Mouse (Mus musculus) heart, embryonic 11.5 days (tissue): ENCODE data around the gene Rfx2. TPM values are rescaled to one million over a fixed set of nuclear protein-coding genes. Genes with fewer than 3 reads are reported as not detected.

Source experiments
- ATAC-seq: fragments of 200-750 bp; cut with Nextera tagmentation; replicated peaks from 2 replicates; pipeline ENCODE4 v1.8.0; 2017; ENCODE audit warnings: moderate library complexity; ENCODE audit not compliant: insufficient number of reproducible peaks, low FRiP score, low TSS enrichment
- H3K27ac ChIP-seq: fragments of 300-500 bp; sonication (generic); 2 replicates; pipeline ENCODE4 v1.5.1; 2014; ENCODE audit warnings: mild to moderate bottlenecking, low read depth, low read length
- H3K27me3 ChIP-seq: fragments of 300-500 bp; sonication (generic); 2 replicates; pipeline ENCODE4 v1.6.1; 2014; ENCODE audit warnings: mild to moderate bottlenecking, low read length, mixed read lengths; ENCODE audit not compliant: control insufficient read depth, insufficient read depth
- H3K36me3 ChIP-seq: fragments of 300-500 bp; sonication (generic); 2 replicates; pipeline ENCODE4 v1.6.1; 2014; ENCODE audit warnings: mild to moderate bottlenecking, low read length, moderate library complexity, mixed read lengths; ENCODE audit not compliant: control insufficient read depth, insufficient read depth
- H3K4me1 ChIP-seq: fragments of 300-500 bp; sonication (generic); 2 replicates; pipeline ENCODE4 v1.6.1; 2014; ENCODE audit warnings: low read length; ENCODE audit not compliant: control insufficient read depth, insufficient read depth
- H3K4me2 ChIP-seq: fragments of 300-500 bp; sonication (generic); 2 replicates; pipeline ENCODE4 v1.6.1; 2014; ENCODE audit warnings: mild to moderate bottlenecking, moderate library complexity
- H3K4me3 ChIP-seq: fragments of 300-500 bp; sonication (generic); 2 replicates; pipeline ENCODE4 v1.5.1; 2014; ENCODE audit warnings: low read depth, low read length
- H3K9ac ChIP-seq: fragments of 300-500 bp; sonication (generic); 2 replicates; pipeline ENCODE4 v1.6.1; 2014; ENCODE audit warnings: mild to moderate bottlenecking, low read depth, low read length, moderate library complexity
- H3K9me3 ChIP-seq: fragments of 300-500 bp; sonication (generic); replicated peaks from 2 replicates; pipeline ENCODE4 v1.6.1; 2016; ENCODE audit warnings: low read length; ENCODE audit not compliant: control insufficient read depth
- WGBS: fragments of 180-500 bp; shearing (Covaris S2); extraction: QIAGEN DNeasy Blood & Tissue Kit; methylation state at CpG from one replicate; pipeline ENCODE4 v1.1.7; 2014; ENCODE audit not compliant: insufficient replicate concordance; 5-methylcytosine and 5-hydroxymethylcytosine counted together
- polyA plus RNA-seq: library from polyadenylated mRNA; unstranded; fragments of >200 nt; fragmentation: Nextera tagmentation; extraction: Ambion mirVana; gene quantifications from 2 replicates; pipeline ENCODE4 v1.2.1, GENCODE M21; 2014

Gene Rfx2
- polyA plus RNA-seq, 1 experiment from 2014 or later = 3.3 TPM

- Histone ChIP-seq H3K9ac (0 out of 2 replicates have a peak overlapping the region, but pooled peaks have one; percentile 63), H3K4me1 (no peaks in the 10 kb centered on the region; the same call in 1 of the 2 replicates), H3K27ac (no peak overlapping the region), H3K27me3 (peaks cover 23% of the 10 kb centered on the region), H3K4me3 (peak overlapping the region; percentile 68), H3K9me3 (no peaks in the 10 kb centered on the region), H3K36me3 (no peaks in the 10 kb centered on the region), H3K4me2 (peak overlapping the region; percentile 87)
- WGBS = 32% methylated on average over 11 of the region's 11 CpGs
- ATAC-seq = no peak
These were observed 1.6 kb downstream of the Rfx2 start for GRCm38 (mm10) chr17:56829171-56829570.

- H3K4me3 ChIP-seq = no peak overlapping the region
- no peaks in the 10 kb centered on the region; the same call in 1 of the 2 replicates for H3K4me1 ChIP-seq
- peaks cover 16% of the 10 kb centered on the region for H3K27me3 ChIP-seq
- H3K9ac ChIP-seq = no peak overlapping the region
- no peaks in the 10 kb centered on the region for H3K9me3 ChIP-seq
- H3K4me2 ChIP-seq = 0 out of 2 replicates have a peak overlapping the region, but pooled peaks have one; percentile 1
- no peak overlapping the region for H3K27ac ChIP-seq
- 63% methylated on average over 2 of the region's 2 CpGs for WGBS
- ATAC-seq = no peak
- no peaks in the 10 kb centered on the region for H3K36me3 ChIP-seq
These were observed 4.1 kb downstream of the Rfx2 start for GRCm38 (mm10) chr17:56826718-56827117.

GRCm38 (mm10) chr17:56823352-56823751, 7.5 kb downstream of the Rfx2 start:
- Histone ChIP-seq H3K4me2 (no peak overlapping the region), H3K27me3 (peaks cover 5% of the 10 kb centered on the region), H3K36me3 (no peaks in the 10 kb centered on the region), H3K4me3 (no peak overlapping the region), H3K9me3 (no peaks in the 10 kb centered on the region), H3K4me1 (peaks cover 6% of the 10 kb centered on the region), H3K9ac (no peak overlapping the region), H3K27ac (no peak overlapping the region)
- WGBS = 59% methylated on average over 2 of the region's 2 CpGs
- no peak for ATAC-seq

GRCm38 (mm10) chr17:56822380-56822779, 8.4 kb downstream of the Rfx2 start:
- Histone ChIP-seq H3K9ac (no peak overlapping the region), H3K27ac (no peak overlapping the region), H3K9me3 (no peaks in the 10 kb centered on the region), H3K4me1 (peaks cover 6% of the 10 kb centered on the region), H3K36me3 (no peaks in the 10 kb centered on the region), H3K4me2 (no peak overlapping the region), H3K4me3 (no peak overlapping the region), H3K27me3 (no peaks in the 10 kb centered on the region)
- 69% methylated on average over 2 of the region's 2 CpGs for WGBS
- ATAC-seq = no peak

- Histone ChIP-seq H3K4me2 (no peak overlapping the region), H3K9ac (no peak overlapping the region), H3K4me1 (peaks cover 11% of the 10 kb centered on the region), H3K36me3 (no peaks in the 10 kb centered on the region), H3K9me3 (no peaks in the 10 kb centered on the region), H3K27ac (no peak overlapping the region), H3K4me3 (no peak overlapping the region), H3K27me3 (no peaks in the 10 kb centered on the region)
- ATAC-seq = no peak
- WGBS = 69% methylated on average over 8 of the region's 8 CpGs
These were observed 11.1 kb downstream of the Rfx2 start for GRCm38 (mm10) chr17:56819694-56820111.

GRCm38 (mm10) chr17:56819032-56819545, 11.7 kb downstream of the Rfx2 start:
- H3K9me3 ChIP-seq = no peaks in the 10 kb centered on the region
- H3K4me1 ChIP-seq = peaks cover 13% of the 10 kb centered on the region
- 67% methylated on average over 6 of the region's 6 CpGs for WGBS
- H3K9ac ChIP-seq = no peak overlapping the region
- H3K27me3 ChIP-seq = no peaks in the 10 kb centered on the region
- H3K4me3 ChIP-seq = no peak overlapping the region
- H3K36me3 ChIP-seq = no peaks in the 10 kb centered on the region
- no peak overlapping the region for H3K4me2 ChIP-seq
- H3K27ac ChIP-seq = no peak overlapping the region
- ATAC-seq = no peak

GRCm38 (mm10) chr17:56818067-56818636, 12.7 kb downstream of the Rfx2 start:
- H3K4me1 ChIP-seq = peaks cover 15% of the 10 kb centered on the region
- H3K27ac ChIP-seq = no peak overlapping the region
- H3K4me2 ChIP-seq = no peak overlapping the region
- ATAC-seq = no peak
- H3K27me3 ChIP-seq = no peaks in the 10 kb centered on the region
- no peak overlapping the region for H3K9ac ChIP-seq
- H3K4me3 ChIP-seq = no peak overlapping the region
- no peaks in the 10 kb centered on the region for H3K36me3 ChIP-seq
- H3K9me3 ChIP-seq = no peaks in the 10 kb centered on the region
- WGBS = 26% methylated on average over 11 of the region's 11 CpGs

GRCm38 (mm10) chr17:56815057-56815345, 15.8 kb downstream of the Rfx2 start:
- no peak overlapping the region for H3K9ac ChIP-seq
- WGBS = 79% methylated on average over 3 of the region's 3 CpGs
- no peaks in the 10 kb centered on the region for H3K27me3 ChIP-seq

More at GRCm38 (mm10) chr17:56815057-56815345, 15.8 kb downstream of the Rfx2 start:
- Histone ChIP-seq H3K9me3 (no peaks in the 10 kb centered on the region), H3K4me1 (peaks cover 23% of the 10 kb centered on the region), H3K36me3 (no peaks in the 10 kb centered on the region), H3K27ac (no peak overlapping the region), H3K4me3 (no peak overlapping the region), H3K4me2 (no peak overlapping the region)
- no peak for ATAC-seq
